Mouse (Mus musculus) CH12.LX (cell line): ENCODE measurements at regions not wholly inside any gene's neighbourhood (a gene's known extent, or its start where the extent isn't known, plus 50 kb on each side); places are given as distances from the start of the nearest gene placed in this dataset.

Experiments used
- DNase-seq: peaks from one replicate; pipeline ENCODE4 v3.0.0-alpha.2; 2013; ENCODE audit errors: extremely low read depth
- H3K27ac ChIP-seq: 2 replicates; pipeline ENCODE4 v1.5.1; 2012; ENCODE audit warnings: low read depth, mild to moderate bottlenecking, control low read depth, moderate library complexity; ENCODE audit not compliant: insufficient read depth
- H3K27me3 ChIP-seq: replicated peaks from 2 replicates; pipeline ENCODE3; 2012; ENCODE audit warnings: inconsistent platforms
- H3K36me3 ChIP-seq, 2 experiments: replicated peaks in 1 of 2; 2 replicates each; pipeline versions ENCODE3 to v1.6.1; 2012; ENCODE audit warnings: inconsistent platforms in 1 of 2, low read length in 1 of 2, mild to moderate bottlenecking in 1 of 2, mixed read lengths in 1 of 2, moderate library complexity in 1 of 2; ENCODE audit not compliant: control insufficient read depth in 1 of 2, insufficient read depth in 1 of 2
- H3K4me1 ChIP-seq, 2 experiments: 2 replicates each; pipeline ENCODE4 v1.6.1; 2012; ENCODE audit warnings: inconsistent platforms in 1 of 2, moderate library complexity in 1 of 2; ENCODE audit not compliant: insufficient read depth in 2 of 2, control insufficient read depth in 1 of 2
- H3K4me2 ChIP-seq: 2 replicates; pipeline ENCODE4 v1.6.1; 2012; ENCODE audit warnings: low read depth, mild to moderate bottlenecking, control low read depth; ENCODE audit not compliant: poor library complexity, insufficient read depth, severe bottlenecking
- H3K4me3 ChIP-seq, 3 experiments: fragments of 150-350 bp in 1 of 3; sonication (generic) in 1 of 3; replicated peaks in 1 of 3; 2 replicates each; pipeline versions ENCODE3 to v1.5.1; 2011 to 2012; ENCODE audit warnings: low read depth in 2 of 3, low read length in 2 of 3, mild to moderate bottlenecking in 2 of 3, moderate library complexity in 2 of 3, control low read depth in 1 of 3, improper control_type of control experiment in 1 of 3, inconsistent platforms in 1 of 3, mixed read lengths in 1 of 3; ENCODE audit not compliant: poor library complexity in 1 of 3
- H3K79me2 ChIP-seq: replicated peaks from 2 replicates; pipeline ENCODE4 v1.6.1; 2012; ENCODE audit warnings: mild to moderate bottlenecking, moderate library complexity; ENCODE audit not compliant: control insufficient read depth, poor library complexity, insufficient read depth, severe bottlenecking; ENCODE audit errors: extremely low read depth
- H3K9ac ChIP-seq: 2 replicates; pipeline ENCODE4 v1.6.1; 2012; ENCODE audit warnings: low read depth, mild to moderate bottlenecking, control low read depth, moderate library complexity; ENCODE audit not compliant: insufficient read depth
- H3K9me3 ChIP-seq: replicated peaks from 2 replicates; pipeline ENCODE3; 2012; ENCODE audit warnings: low read length, inconsistent platforms, mixed read lengths
- BHLHE40 ChIP-seq: IDR thresholded peaks from 2 replicates; pipeline ENCODE4 v1.6.1; 2011; ENCODE audit warnings: mild to moderate bottlenecking, low read depth, low read length, improper control_type of control experiment
- E2F4 ChIP-seq: IDR thresholded peaks from 2 replicates; pipeline ENCODE4 v1.6.1; 2011; ENCODE audit warnings: low read depth, low read length, improper control_type of control experiment; ENCODE audit not compliant: insufficient replicate concordance
- ELF1 ChIP-seq: IDR thresholded peaks from 2 replicates; pipeline ENCODE4 v1.6.1; 2014; ENCODE audit warnings: low read depth, mild to moderate bottlenecking, inconsistent platforms, low read length, improper control_type of control experiment
- ETS1 ChIP-seq: conservative IDR thresholded peaks from 2 replicates; pipeline ENCODE4 v1.6.1; 2012; ENCODE audit warnings: low read depth, mild to moderate bottlenecking, inconsistent platforms, low read length, improper control_type of control experiment, moderate library complexity
- GABPA ChIP-seq: IDR thresholded peaks from 2 replicates; pipeline ENCODE4 v1.6.1; 2012; ENCODE audit warnings: low read depth, low read length, improper control_type of control experiment, inconsistent platforms; ENCODE audit not compliant: insufficient replicate concordance
- KAT2A ChIP-seq: IDR thresholded peaks from 2 replicates; pipeline ENCODE4 v1.6.1; 2012; ENCODE audit warnings: low read length, improper control_type of control experiment, inconsistent platforms; ENCODE audit not compliant: insufficient replicate concordance
- MXI1 ChIP-seq: IDR thresholded peaks from 2 replicates; pipeline ENCODE4 v1.6.1; 2011; ENCODE audit warnings: mild to moderate bottlenecking, low read depth, low read length, improper control_type of control experiment
- MYC ChIP-seq: IDR thresholded peaks from 2 replicates; pipeline ENCODE4 v1.6.1; 2011; ENCODE audit warnings: low read depth, mild to moderate bottlenecking, improper control_type of control experiment, low read length
- NRF1 ChIP-seq: IDR thresholded peaks from 2 replicates; pipeline ENCODE4 v1.6.1; 2014; ENCODE audit warnings: low read depth, mild to moderate bottlenecking, inconsistent platforms, low read length, improper control_type of control experiment, moderate library complexity
- PAX5 ChIP-seq: IDR thresholded peaks from 2 replicates; pipeline ENCODE4 v1.6.1; 2012; ENCODE audit warnings: low read length, inconsistent platforms, mixed read lengths
- POLR2AphosphoS2 ChIP-seq: IDR thresholded peaks from 2 replicates; pipeline ENCODE4 v1.6.1; 2011; ENCODE audit warnings: low read depth, low read length, improper control_type of control experiment
- RAD21 ChIP-seq: IDR thresholded peaks from 2 replicates; pipeline ENCODE4 v1.6.1; 2011; ENCODE audit warnings: low read depth, mild to moderate bottlenecking, low read length, improper control_type of control experiment, moderate library complexity
- SMC3 ChIP-seq: IDR thresholded peaks from 2 replicates; pipeline ENCODE4 v1.6.1; 2011; ENCODE audit warnings: low read depth, low read length, improper control_type of control experiment
- UBTF ChIP-seq: IDR thresholded peaks from 2 replicates; pipeline ENCODE4 v1.6.1; 2012; ENCODE audit warnings: low read depth, mild to moderate bottlenecking, inconsistent platforms, low read length, improper control_type of control experiment, moderate library complexity
- USF1 ChIP-seq: IDR thresholded peaks from 2 replicates; pipeline ENCODE4 v1.6.1; 2014; ENCODE audit warnings: low read depth, mild to moderate bottlenecking, inconsistent platforms, low read length, improper control_type of control experiment
- dilution Hi-C: fragments of 300-500 bp; cut with MboI; formaldehyde crosslinking; loops from 2 replicates; pipeline ENCODE4 v1.14.3; 2020; ENCODE audit warnings: low sequenced_read_pairs; ENCODE audit not compliant: extremely low pct_unique_long_range_greater_than_20kb, extremely low pct_ligation_motif_present
- in situ Hi-C: fragments of 300-500 bp; cut with MboI; formaldehyde crosslinking; loops from 3 replicates; pipeline ENCODE4 v1.14.3; 2019; ENCODE audit warnings: low sequenced_read_pairs, low pct_ligation_motif_present, low pct_unique_long_range_greater_than_20kb, mixed read lengths

DNA sequence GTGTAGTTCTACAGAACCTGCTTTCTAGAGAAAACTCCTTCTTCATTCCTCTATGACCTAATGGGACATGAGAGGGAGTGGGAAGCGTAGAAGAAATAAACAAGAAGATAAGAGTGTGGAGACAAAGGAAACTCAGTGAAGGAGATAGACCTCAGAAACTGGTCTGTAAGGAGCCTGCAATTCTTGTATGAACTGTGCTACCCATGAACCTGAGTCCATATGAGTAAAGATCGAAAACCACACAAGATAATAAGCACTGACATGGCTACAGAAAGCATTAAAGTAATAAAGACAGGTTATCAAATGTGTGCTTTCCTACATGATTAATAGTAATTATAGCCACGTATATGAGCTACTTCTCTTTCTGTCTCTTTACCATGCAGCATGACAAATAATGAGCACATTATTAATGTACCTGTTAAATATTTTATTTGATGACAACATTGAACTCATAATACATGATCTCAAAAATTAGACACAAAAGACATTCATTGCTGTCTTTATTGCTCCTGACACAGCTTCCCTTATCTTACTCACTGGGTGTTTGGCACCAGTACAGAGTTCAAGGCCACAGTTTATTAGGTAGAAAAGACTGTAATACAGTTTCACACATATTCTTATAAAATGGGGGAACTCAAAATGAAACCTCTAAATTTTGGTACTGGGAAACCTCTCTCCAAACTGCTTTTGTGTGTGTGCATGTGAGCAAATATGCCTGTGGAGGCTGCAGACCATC, 67.0 kb upstream of the Tle4 start:
- DNase-seq, result no peak
- Histone ChIP-seq H3K27me3 (no peaks in the 10 kb centered on the region), H3K4me3 (no peak overlapping the region), H3K4me1 (peaks cover 21 to 49% of the 10 kb centered on the region in 2 experiments; a peak in 3 of 4 replicates), H3K36me3 (no peaks in the 10 kb centered on the region), H3K9ac (no peak overlapping the region), H3K27ac (peak overlapping the region; percentile 15; the same call in 1 of the 2 replicates), H3K9me3 (no peaks in the 10 kb centered on the region), H3K4me2 (no peak overlapping the region), H3K79me2 (no peaks in the 10 kb centered on the region)
- dilution Hi-C loops, result no loop called here
- in situ Hi-C loops, result no loop called here
- TF ChIP-seq MYC, result no peak
- no peak for TF ChIP-seq ETS1
- TF ChIP-seq RAD21, result no peak
- no peak for TF ChIP-seq POLR2AphosphoS2
- TF ChIP-seq PAX5, result no peak
- no peak for TF ChIP-seq MXI1
- TF ChIP-seq KAT2A, result no peak
- TF ChIP-seq SMC3, result no peak
- TF ChIP-seq UBTF, result no peak
- TF ChIP-seq E2F4, result no peak
- no peak for TF ChIP-seq BHLHE40
- no peak for TF ChIP-seq GABPA
- no peak for TF ChIP-seq USF1
- no peak for TF ChIP-seq NRF1

DNA sequence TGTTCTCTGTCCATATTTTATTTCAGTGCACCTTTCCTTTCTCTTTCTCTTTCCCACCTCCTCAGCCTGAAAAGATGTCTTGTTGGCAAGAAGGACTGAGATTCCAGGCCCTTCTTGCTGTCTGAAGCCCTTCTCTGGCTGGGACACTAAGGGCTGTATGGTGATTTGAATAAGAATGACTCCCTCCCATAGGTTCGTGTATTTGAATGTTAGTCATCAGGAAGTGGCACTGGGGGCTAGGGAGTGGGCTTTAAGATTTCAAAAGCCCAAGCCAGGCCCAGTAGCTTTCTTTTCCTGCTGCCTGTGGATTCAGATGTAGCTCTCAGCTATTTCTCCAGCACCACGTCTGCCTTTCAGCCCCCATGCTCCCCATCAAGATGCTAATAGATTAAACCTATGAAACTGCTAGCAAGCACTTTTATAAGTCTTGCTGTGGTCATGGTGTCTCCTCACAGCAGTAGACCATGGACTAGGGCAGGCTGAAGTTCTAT, 66.3 kb upstream of the Tle4 start:
- Histone ChIP-seq H3K9ac (no peak overlapping the region), H3K9me3 (no peaks in the 10 kb centered on the region), H3K27me3 (no peaks in the 10 kb centered on the region), H3K4me2 (peak overlapping the region; percentile 34), H3K27ac (peak overlapping the region; percentile 15; the same call in 1 of the 2 replicates), H3K36me3 (no peaks in the 10 kb centered on the region), H3K4me1 (peaks cover 21 to 49% of the 10 kb centered on the region in 2 experiments; a peak in 3 of 4 replicates), H3K4me3 (no peak overlapping the region), H3K79me2 (no peaks in the 10 kb centered on the region)
- DNase-seq, result no peak
- in situ Hi-C loops (no loop called here), dilution Hi-C loops (no loop called here)
- TF ChIP-seq PAX5 (no peak), ELF1 (peak; percentile 23; the same call in 1 of the 2 replicates)
